Mouse (Mus musculus) limb, embryonic 10.5 days (tissue): ENCODE measurements around the gene Arid5b. TPM values are rescaled to one million over a fixed set of nuclear protein-coding genes. Genes with fewer than 3 reads are reported as not detected.

Experiments
- DNase-seq: peaks from one replicate; pipeline ENCODE4 v3.0.0-alpha.2; 2017; ENCODE audit warnings: low spot score
- H3K27ac ChIP-seq: fragments of 300-500 bp; sonication (generic); 2 replicates; pipeline ENCODE4 v1.5.1; 2016; ENCODE audit warnings: mild to moderate bottlenecking
- H3K27me3 ChIP-seq: fragments of 300-500 bp; sonication (generic); 2 replicates; pipeline ENCODE4 v1.6.1; 2016; ENCODE audit warnings: low read depth, mild to moderate bottlenecking; ENCODE audit not compliant: poor library complexity, severe bottlenecking
- H3K36me3 ChIP-seq: fragments of 300-500 bp; sonication (generic); 2 replicates; pipeline ENCODE4 v1.6.1; 2016; ENCODE audit warnings: mild to moderate bottlenecking, moderate library complexity
- H3K4me1 ChIP-seq: fragments of 300-500 bp; sonication (generic); 2 replicates; pipeline ENCODE4 v1.6.1; 2016
- H3K4me3 ChIP-seq: fragments of 300-500 bp; sonication (generic); 2 replicates; pipeline ENCODE4 v1.5.1; 2016; ENCODE audit warnings: mild to moderate bottlenecking, moderate library complexity
- H3K9me3 ChIP-seq: fragments of 300-500 bp; sonication (generic); replicated peaks from 2 replicates; pipeline ENCODE4 v1.6.1; 2016; ENCODE audit warnings: mild to moderate bottlenecking
- WGBS: fragments of 180-500 bp; shearing (Covaris S2); methylation state at CpG from one replicate; pipeline ENCODE4 v1.1.7; 2016; 5-methylcytosine and 5-hydroxymethylcytosine counted together
- polyA plus RNA-seq: library from polyadenylated mRNA; unstranded; fragments of >200 nt; fragmentation: Nextera tagmentation; extraction: Ambion mirVana; gene quantifications from 2 replicates; pipeline ENCODE4 v1.2.1, GENCODE M21; 2016

The Arid5b gene
- polyA plus RNA-seq, 1 experiment from 2014 or later = 32.9 TPM

DNA sequence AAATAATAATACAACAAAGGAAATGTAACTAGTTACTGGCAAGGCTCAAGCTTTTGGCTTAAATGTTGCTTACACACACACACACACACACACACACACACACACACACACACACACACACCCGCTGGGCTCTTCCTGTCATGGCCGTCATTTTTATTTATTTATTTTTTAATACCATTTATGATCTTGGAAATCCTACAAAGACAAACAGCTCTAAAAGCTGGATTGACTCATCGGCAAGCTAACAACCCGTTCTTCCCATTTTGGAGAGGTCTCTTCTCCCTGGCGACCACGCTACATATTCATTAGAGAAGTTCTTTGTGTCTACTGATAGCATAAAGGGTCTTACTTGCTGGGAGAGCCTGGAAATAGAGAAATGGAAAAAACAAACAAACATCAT, 138.2 kb downstream of the Arid5b start:
- DNase-seq = no peak
- Histone ChIP-seq H3K4me3 (no peak overlapping the region), H3K36me3 (peaks cover 9% of the 10 kb centered on the region; the same call in 1 of the 2 replicates), H3K4me1 (peaks cover 49% of the 10 kb centered on the region), H3K27me3 (no peaks in the 10 kb centered on the region), H3K27ac (no peak overlapping the region), H3K9me3 (no peaks in the 10 kb centered on the region)
- 90% methylated on average over 6 of the region's 6 CpGs for WGBS

- H3K27me3 ChIP-seq = no peaks in the 10 kb centered on the region
- no peak overlapping the region for H3K4me3 ChIP-seq
- 91% methylated on average over 5 of the region's 5 CpGs for WGBS
- H3K4me1 ChIP-seq = peaks cover 58% of the 10 kb centered on the region
- no peak for DNase-seq
- H3K9me3 ChIP-seq = no peaks in the 10 kb centered on the region
- peak overlapping the region; percentile 88; the same call in 1 of the 2 replicates for H3K27ac ChIP-seq
- H3K36me3 ChIP-seq = peaks cover 14% of the 10 kb centered on the region
Measured at GRCm38 (mm10) chr10:68138123-68138522, 140.4 kb downstream of the Arid5b start.

GRCm38 (mm10) chr10:68137151-68137833, 141.2 kb downstream of the Arid5b start:
- no peak for DNase-seq
- Histone ChIP-seq H3K4me1 (peaks cover 58% of the 10 kb centered on the region), H3K27ac (peak overlapping the region; percentile 88), H3K4me3 (no peak overlapping the region), H3K9me3 (no peaks in the 10 kb centered on the region), H3K27me3 (no peaks in the 10 kb centered on the region), H3K36me3 (peaks cover 22% of the 10 kb centered on the region)
- 75% methylated on average over 11 of the region's 11 CpGs for WGBS

DNA sequence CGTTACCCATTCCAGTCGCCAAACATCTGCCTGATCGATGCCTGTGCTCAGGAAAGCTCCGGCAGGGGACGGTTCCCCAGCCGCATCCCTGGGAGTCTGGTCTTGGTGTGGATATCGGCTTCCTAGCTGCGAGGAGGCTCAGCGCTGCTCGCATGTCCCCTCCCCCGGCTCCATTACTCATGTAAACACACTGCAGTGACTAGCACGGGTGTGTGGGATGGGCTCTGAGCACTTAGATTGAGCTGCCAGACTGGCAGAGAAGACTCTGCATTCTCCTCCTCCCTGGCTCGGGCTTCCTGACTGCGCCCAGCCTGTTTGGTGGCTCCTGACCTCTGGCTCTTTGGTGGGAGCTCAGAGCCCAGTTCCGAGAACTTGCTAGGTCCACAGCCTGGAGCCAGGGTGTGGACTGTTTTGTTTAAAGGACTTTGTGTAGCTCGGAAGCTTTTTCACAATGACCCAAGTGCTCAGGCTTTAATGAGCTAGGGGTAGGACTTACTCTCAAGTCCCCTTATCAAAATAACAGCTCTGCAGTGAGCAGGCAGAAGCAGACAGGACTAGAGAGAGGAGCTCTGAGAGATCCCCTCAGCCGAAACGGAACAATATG, 142.0 kb downstream of the Arid5b start:
- Histone ChIP-seq H3K9me3 (no peaks in the 10 kb centered on the region), H3K27me3 (no peaks in the 10 kb centered on the region), H3K4me3 (peak overlapping the region; percentile 50), H3K4me1 (peaks cover 52% of the 10 kb centered on the region), H3K27ac (peak overlapping the region; percentile 88), H3K36me3 (peaks cover 29% of the 10 kb centered on the region)
- peak; percentile 73 for DNase-seq
- WGBS = 2% methylated on average over 18 of the region's 18 CpGs

GRCm38 (mm10) chr10:68136051-68136450, 142.5 kb downstream of the Arid5b start:
- Histone ChIP-seq H3K4me1 (peaks cover 47% of the 10 kb centered on the region), H3K27me3 (no peaks in the 10 kb centered on the region), H3K9me3 (no peaks in the 10 kb centered on the region), H3K27ac (peak overlapping the region; percentile 88), H3K36me3 (peaks cover 35% of the 10 kb centered on the region), H3K4me3 (peak overlapping the region; percentile 50)
- DNase-seq = peak; percentile 52
- WGBS = under 1% methylated on average over 9 of the region's 9 CpGs

GRCm38 (mm10) chr10:68135416-68135815, 143.1 kb downstream of the Arid5b start:
- no peak for DNase-seq
- H3K36me3 ChIP-seq = peaks cover 40% of the 10 kb centered on the region
- peak overlapping the region; percentile 88 for H3K27ac ChIP-seq
- H3K9me3 ChIP-seq = no peaks in the 10 kb centered on the region
- peak overlapping the region; percentile 50 for H3K4me3 ChIP-seq
- no peaks in the 10 kb centered on the region for H3K27me3 ChIP-seq
- peaks cover 42% of the 10 kb centered on the region for H3K4me1 ChIP-seq
- WGBS = 37% methylated on average over 4 of the region's 4 CpGs

DNA sequence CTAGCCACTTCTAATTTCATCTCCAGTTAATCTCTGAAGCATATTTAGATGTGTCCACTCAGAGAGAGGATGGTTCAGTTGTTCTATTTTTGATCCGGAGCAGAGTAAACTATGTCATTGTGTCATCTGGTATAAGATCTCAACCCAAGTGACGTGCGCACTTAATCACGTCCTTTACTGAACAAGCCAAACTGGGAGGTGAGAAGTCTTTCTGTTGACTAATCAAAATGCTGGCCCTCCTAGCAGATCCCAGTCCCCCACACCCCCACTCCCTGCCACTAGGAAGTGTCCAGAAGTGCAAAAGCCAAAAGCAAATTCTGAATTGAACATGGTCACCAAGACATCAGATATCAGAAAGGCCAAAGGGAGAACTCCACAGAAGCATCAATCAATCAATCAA, 144.0 kb downstream of the Arid5b start:
- H3K9me3 ChIP-seq = no peaks in the 10 kb centered on the region
- no peaks in the 10 kb centered on the region for H3K27me3 ChIP-seq
- no peak for DNase-seq
- H3K4me3 ChIP-seq = no peak overlapping the region
- peaks cover 44% of the 10 kb centered on the region for H3K36me3 ChIP-seq
- H3K27ac ChIP-seq = no peak overlapping the region
- peaks cover 47% of the 10 kb centered on the region for H3K4me1 ChIP-seq
- WGBS = 84% methylated on average over 4 of the region's 4 CpGs

DNA sequence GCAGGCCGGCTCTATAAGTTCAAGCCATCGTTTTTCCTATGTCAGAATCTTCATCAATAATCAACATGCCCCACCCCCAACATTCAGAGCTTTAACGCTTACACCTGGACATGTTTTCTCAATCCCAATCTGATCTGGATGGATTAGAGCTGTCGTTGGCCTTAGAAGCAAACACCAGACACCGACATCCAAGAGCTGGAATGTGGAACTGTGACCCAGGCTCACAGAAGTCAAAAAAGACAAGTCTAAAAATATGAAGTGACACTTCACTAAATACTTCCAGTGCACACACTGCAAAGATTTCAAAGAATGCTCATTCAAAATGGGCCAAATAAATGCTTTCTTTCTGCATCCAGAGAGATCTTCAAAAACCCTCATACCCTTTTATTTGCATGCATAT, 144.5 kb downstream of the Arid5b start:
- DNase-seq = no peak
- Histone ChIP-seq H3K4me3 (no peak overlapping the region), H3K4me1 (peaks cover 52% of the 10 kb centered on the region), H3K9me3 (no peaks in the 10 kb centered on the region), H3K27me3 (no peaks in the 10 kb centered on the region), H3K27ac (no peak overlapping the region), H3K36me3 (peaks cover 42% of the 10 kb centered on the region)
- 67% methylated on average over 5 of the region's 5 CpGs for WGBS

GRCm38 (mm10) chr10:68132636-68133035, 145.9 kb downstream of the Arid5b start:
- peaks cover 59% of the 10 kb centered on the region for H3K4me1 ChIP-seq

GRCm38 (mm10) chr10:68132154-68132553, 146.4 kb downstream of the Arid5b start:
- H3K9me3 ChIP-seq = no peaks in the 10 kb centered on the region
- no peaks in the 10 kb centered on the region for H3K27me3 ChIP-seq
- H3K4me3 ChIP-seq = no peak overlapping the region
- WGBS = 90% methylated on average over 5 of the region's 5 CpGs
- peaks cover 35% of the 10 kb centered on the region for H3K36me3 ChIP-seq
- peaks cover 58% of the 10 kb centered on the region for H3K4me1 ChIP-seq
- DNase-seq = no peak
- H3K27ac ChIP-seq = no peak overlapping the region

More at GRCm38 (mm10) chr10:68132636-68133035, 145.9 kb downstream of the Arid5b start:
- H3K27ac ChIP-seq = no peak overlapping the region
- no peak overlapping the region for H3K4me3 ChIP-seq
- H3K36me3 ChIP-seq = peaks cover 35% of the 10 kb centered on the region
- no peaks in the 10 kb centered on the region for H3K27me3 ChIP-seq
- no peak for DNase-seq
- H3K9me3 ChIP-seq = no peaks in the 10 kb centered on the region
- WGBS = 98% methylated on average over 9 of the region's 9 CpGs

DNA sequence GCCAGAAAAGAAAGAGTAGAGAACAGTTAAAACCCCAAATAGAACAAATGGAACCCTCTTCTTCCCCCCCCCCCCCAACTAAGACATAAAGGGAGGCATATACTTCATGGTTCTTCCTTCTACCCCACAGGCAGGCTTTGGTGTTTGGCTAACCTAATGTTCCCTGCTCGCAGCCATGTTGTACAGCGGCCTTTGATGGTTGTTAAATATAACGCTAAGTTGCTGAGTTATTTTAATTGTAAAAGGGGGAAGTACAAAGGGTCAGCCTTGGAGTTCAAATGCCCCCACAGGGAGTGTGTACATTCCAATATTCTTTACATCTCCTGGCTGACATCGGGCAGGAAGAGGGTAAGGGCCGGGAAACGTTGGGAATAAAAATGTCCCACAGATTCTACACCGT, 148.9 kb downstream of the Arid5b start:
- no peaks in the 10 kb centered on the region for H3K27me3 ChIP-seq
- H3K27ac ChIP-seq = no peak overlapping the region
- WGBS = 61% methylated on average over 7 of the region's 7 CpGs
- no peak overlapping the region for H3K4me3 ChIP-seq
- no peak for DNase-seq
- H3K9me3 ChIP-seq = no peaks in the 10 kb centered on the region
- H3K36me3 ChIP-seq = peaks cover 40% of the 10 kb centered on the region
- H3K4me1 ChIP-seq = peaks cover 49% of the 10 kb centered on the region

- peaks cover 46% of the 10 kb centered on the region for H3K36me3 ChIP-seq
- H3K27ac ChIP-seq = no peak overlapping the region
- no peaks in the 10 kb centered on the region for H3K27me3 ChIP-seq
- 94% methylated on average over 3 of the region's 3 CpGs for WGBS
- peaks cover 46% of the 10 kb centered on the region for H3K4me1 ChIP-seq
- no peak for DNase-seq
- no peak overlapping the region for H3K4me3 ChIP-seq
- no peaks in the 10 kb centered on the region for H3K9me3 ChIP-seq
Measured at GRCm38 (mm10) chr10:68129009-68129408, 149.5 kb downstream of the Arid5b start.

- Histone ChIP-seq H3K27me3 (no peaks in the 10 kb centered on the region), H3K27ac (no peak overlapping the region), H3K4me1 (peaks cover 46% of the 10 kb centered on the region), H3K36me3 (peaks cover 50% of the 10 kb centered on the region), H3K4me3 (no peak overlapping the region), H3K9me3 (no peaks in the 10 kb centered on the region)
- 80% methylated on average over 10 of the region's 10 CpGs for WGBS
- no peak for DNase-seq
Measured at GRCm38 (mm10) chr10:68128441-68128848, 150.1 kb downstream of the Arid5b start.
